Mouse (Mus musculus): ENCODE results near the gene Gm13283. TPM values are rescaled to one million over a fixed set of nuclear protein-coding genes. Genes with fewer than 3 reads are reported as not detected.
A peak's percentile ranks its signal among the peaks of the same experiment; 100 is the strongest.
"Not testable (repeated sequence)": the region's sequence is repeated elsewhere in the genome, so short reads cannot be mapped to it uniquely, and the experiment has no call there.

Gm13283 gene
- polyA plus RNA-seq, 1 experiment from 2014 or later, result 0.31 TPM

DNA sequence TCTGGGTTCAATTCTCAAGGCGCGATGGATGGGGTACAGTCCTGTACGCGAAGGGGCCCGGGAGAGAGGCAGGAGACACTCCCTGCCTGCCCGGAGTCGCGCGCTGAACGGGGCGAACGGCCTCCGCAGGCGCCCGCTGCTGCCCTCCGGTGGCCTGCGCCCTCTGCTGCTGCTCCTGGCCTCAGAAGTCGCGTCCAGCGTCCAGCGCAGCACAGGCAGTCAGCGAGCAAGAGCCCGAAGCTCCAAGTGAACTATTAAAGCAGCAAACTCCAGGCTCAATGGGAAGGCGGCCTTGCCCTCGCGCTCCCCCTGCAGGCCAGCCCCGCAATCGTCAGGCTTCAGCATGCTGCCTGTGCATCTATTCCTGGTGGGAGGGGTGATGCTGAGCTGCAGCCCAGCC lies 512 bp downstream of the Gm13283 start:
- Histone ChIP-seq H3K4me2 (ENCODE audit: low read depth, low read length) (peak overlapping the region; percentile 40), H3K9ac (ENCODE audit: low read length) (0 out of 2 replicates have a peak overlapping the region, but pooled peaks have one; percentile 32), H3K4me3 (ENCODE audit: low read length) (peak overlapping the region; percentile 29)
- H3K4me1 ChIP-seq (replicated peaks; ENCODE audit: control insufficient read depth, insufficient read depth, low read length); H3K9me3 ChIP-seq (ENCODE audit: control insufficient read depth, low read length); H3K36me3 ChIP-seq (ENCODE audit: control insufficient read depth, insufficient read depth, low read length); H3K27me3 ChIP-seq (ENCODE audit: control insufficient read depth, insufficient read depth, low read depth, low read length); H3K27ac ChIP-seq (ENCODE audit: low read length); ATAC-seq (ENCODE audit: low read depth): not testable (repeated sequence)
- under 1% methylated on average over 20 of the region's 28 CpGs for WGBS

DNA sequence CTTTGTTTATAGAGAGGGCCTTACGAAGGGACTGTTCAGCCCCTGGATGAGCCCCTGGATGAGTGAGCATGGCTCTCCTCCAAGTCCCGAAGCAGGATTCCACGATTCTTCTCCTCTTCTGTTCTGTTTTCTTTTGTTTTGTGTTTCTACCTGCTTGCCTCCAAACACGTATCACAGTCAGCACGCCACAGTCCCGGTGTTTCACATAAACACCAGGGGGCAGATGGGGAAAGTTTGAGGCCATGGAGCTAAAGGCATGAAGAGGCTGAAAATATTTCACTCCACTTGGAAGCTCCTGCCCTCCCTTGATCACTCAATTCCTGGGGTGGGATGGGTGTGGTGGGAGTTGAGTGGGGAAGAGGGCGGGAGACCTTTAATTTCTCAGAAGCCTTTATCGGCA lies 1.9 kb downstream of the Gm13283 start:
- not testable (repeated sequence) for ATAC-seq (ENCODE audit: low read depth); H3K9me3 ChIP-seq (ENCODE audit: control insufficient read depth, low read length); H3K4me2 ChIP-seq (ENCODE audit: low read depth, low read length); H3K27ac ChIP-seq (ENCODE audit: low read length); H3K4me3 ChIP-seq (ENCODE audit: low read length); H3K4me1 ChIP-seq (replicated peaks; ENCODE audit: control insufficient read depth, insufficient read depth, low read length); H3K9ac ChIP-seq (ENCODE audit: low read length); H3K27me3 ChIP-seq (ENCODE audit: control insufficient read depth, insufficient read depth, low read depth, low read length); H3K36me3 ChIP-seq (ENCODE audit: control insufficient read depth, insufficient read depth, low read length)
- 67% methylated on average over 6 of the region's 8 CpGs for WGBS

- not testable (repeated sequence) for H3K4me2 ChIP-seq (ENCODE audit: low read depth, low read length); H3K9me3 ChIP-seq (ENCODE audit: control insufficient read depth, low read length); H3K27me3 ChIP-seq (ENCODE audit: control insufficient read depth, insufficient read depth, low read depth, low read length); ATAC-seq (ENCODE audit: low read depth); H3K27ac ChIP-seq (ENCODE audit: low read length); H3K4me1 ChIP-seq (replicated peaks; ENCODE audit: control insufficient read depth, insufficient read depth, low read length); H3K9ac ChIP-seq (ENCODE audit: low read length); H3K36me3 ChIP-seq (ENCODE audit: control insufficient read depth, insufficient read depth, low read length); H3K4me3 ChIP-seq (ENCODE audit: low read length)
- WGBS, result 48% methylated on average over 8 of the region's 9 CpGs
Measured at GRCm38 (mm10) chr4:88762341-88762740, 2.4 kb downstream of the Gm13283 start.

DNA sequence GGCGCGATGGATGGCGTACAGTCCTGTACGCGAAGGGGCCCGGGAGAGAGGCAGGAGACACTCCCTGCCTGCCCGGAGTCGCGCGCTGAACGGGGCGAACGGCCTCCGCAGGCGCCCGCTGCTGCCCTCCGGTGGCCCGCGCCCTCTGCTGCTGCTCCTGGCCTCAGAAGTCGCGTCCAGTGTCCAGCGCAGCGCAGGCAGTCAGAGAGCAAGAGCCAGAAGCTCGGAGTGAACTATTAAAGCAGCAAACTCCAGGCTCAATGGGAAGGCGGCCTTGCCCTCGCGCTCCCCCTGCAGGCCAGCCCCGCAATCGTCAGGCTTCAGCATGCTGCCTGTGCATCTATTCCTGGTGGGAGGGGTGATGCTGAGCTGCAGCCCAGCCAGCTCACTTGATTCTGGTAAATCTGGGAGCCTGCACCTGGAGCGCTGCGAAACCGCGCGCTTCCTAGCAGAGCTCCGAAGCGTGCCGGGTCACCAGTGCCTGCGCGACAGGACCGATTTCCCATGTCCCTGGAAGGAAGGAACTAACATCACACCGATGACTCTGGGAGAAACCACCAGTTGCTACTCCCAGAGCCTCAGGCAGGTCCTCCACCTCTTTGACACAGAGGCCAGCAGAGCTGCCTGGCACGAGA lies 3.6 kb downstream of the Gm13283 start:
- peak overlapping the region; percentile 43 for H3K4me2 ChIP-seq (ENCODE audit: low read depth, low read length)
- not testable (repeated sequence) for ATAC-seq (ENCODE audit: low read depth); H3K27me3 ChIP-seq (ENCODE audit: control insufficient read depth, insufficient read depth, low read depth, low read length); H3K36me3 ChIP-seq (ENCODE audit: control insufficient read depth, insufficient read depth, low read length); H3K9me3 ChIP-seq (ENCODE audit: control insufficient read depth, low read length); H3K4me1 ChIP-seq (replicated peaks; ENCODE audit: control insufficient read depth, insufficient read depth, low read length)
- H3K27ac ChIP-seq (ENCODE audit: low read length), result peak overlapping the region; percentile 63; the same call in 1 of the 2 replicates
- H3K4me3 ChIP-seq (ENCODE audit: low read length), result peak overlapping the region; percentile 32
- WGBS, result 2% methylated on average over 23 of the region's 42 CpGs
- H3K9ac ChIP-seq (ENCODE audit: low read length), result peak overlapping the region; percentile 28; the same call in 1 of the 2 replicates

GRCm38 (mm10) chr4:88773534-88773933 lies 13.6 kb downstream of the Gm13283 start, which contains the start of gene Gm13290:
TSS of gene Gm13290 (plus strand) at chr4:88773834.
- not testable (repeated sequence) for H3K9ac ChIP-seq (ENCODE audit: low read length); H3K27me3 ChIP-seq (ENCODE audit: control insufficient read depth, insufficient read depth, low read depth, low read length); H3K27ac ChIP-seq (ENCODE audit: low read length); H3K9me3 ChIP-seq (ENCODE audit: control insufficient read depth, low read length); H3K4me3 ChIP-seq (ENCODE audit: low read length); ATAC-seq (ENCODE audit: low read depth); H3K4me2 ChIP-seq (ENCODE audit: low read depth, low read length); H3K4me1 ChIP-seq (replicated peaks; ENCODE audit: control insufficient read depth, insufficient read depth, low read length); H3K36me3 ChIP-seq (ENCODE audit: control insufficient read depth, insufficient read depth, low read length)
- no CpG with 5 or more reads among the region's 32 CpGs for WGBS

GRCm38 (mm10) chr4:88776622-88777021 lies 16.7 kb downstream of the Gm13283 start, which contains the start of gene Gm13289:
TSS of gene Gm13289 (plus strand) at chr4:88776922.
- not testable (repeated sequence) for H3K9me3 ChIP-seq (ENCODE audit: control insufficient read depth, low read length); ATAC-seq (ENCODE audit: low read depth); H3K27me3 ChIP-seq (ENCODE audit: control insufficient read depth, insufficient read depth, low read depth, low read length); H3K4me1 ChIP-seq (replicated peaks; ENCODE audit: control insufficient read depth, insufficient read depth, low read length); H3K27ac ChIP-seq (ENCODE audit: low read length); H3K4me2 ChIP-seq (ENCODE audit: low read depth, low read length); H3K36me3 ChIP-seq (ENCODE audit: control insufficient read depth, insufficient read depth, low read length); H3K4me3 ChIP-seq (ENCODE audit: low read length); H3K9ac ChIP-seq (ENCODE audit: low read length)
- WGBS, result no CpG with 5 or more reads among the region's 29 CpGs

DNA sequence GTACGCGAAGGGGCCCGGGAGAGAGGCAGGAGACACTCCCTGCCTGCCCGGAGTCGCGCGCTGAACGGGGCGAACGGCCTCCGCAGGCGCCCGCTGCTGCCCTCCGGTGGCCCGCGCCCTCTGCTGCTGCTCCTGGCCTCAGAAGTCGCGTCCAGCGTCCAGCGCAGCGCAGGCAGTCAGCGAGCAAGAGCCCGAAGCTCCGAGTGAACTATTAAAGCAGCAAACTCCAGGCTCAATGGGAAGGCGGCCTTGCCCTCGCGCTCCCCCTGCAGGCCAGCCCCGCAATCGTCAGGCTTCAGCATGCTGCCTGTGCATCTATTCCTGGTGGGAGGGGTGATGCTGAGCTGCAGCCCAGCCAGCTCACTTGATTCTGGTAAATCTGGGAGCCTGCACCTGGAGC lies 19.6 kb downstream of the Gm13283 start, which contains the start of gene Gm13272:
TSS of gene Gm13272 (plus strand) at position 301 of the 400 bp plus-strand sequence.
- H3K9ac ChIP-seq (ENCODE audit: low read length); H3K4me1 ChIP-seq (replicated peaks; ENCODE audit: control insufficient read depth, insufficient read depth, low read length); H3K4me3 ChIP-seq (ENCODE audit: low read length); H3K9me3 ChIP-seq (ENCODE audit: control insufficient read depth, low read length); H3K36me3 ChIP-seq (ENCODE audit: control insufficient read depth, insufficient read depth, low read length); ATAC-seq (ENCODE audit: low read depth); H3K27me3 ChIP-seq (ENCODE audit: control insufficient read depth, insufficient read depth, low read depth, low read length); H3K27ac ChIP-seq (ENCODE audit: low read length); H3K4me2 ChIP-seq (ENCODE audit: low read depth, low read length): not testable (repeated sequence)
- WGBS, result no CpG with 5 or more reads among the region's 29 CpGs

DNA sequence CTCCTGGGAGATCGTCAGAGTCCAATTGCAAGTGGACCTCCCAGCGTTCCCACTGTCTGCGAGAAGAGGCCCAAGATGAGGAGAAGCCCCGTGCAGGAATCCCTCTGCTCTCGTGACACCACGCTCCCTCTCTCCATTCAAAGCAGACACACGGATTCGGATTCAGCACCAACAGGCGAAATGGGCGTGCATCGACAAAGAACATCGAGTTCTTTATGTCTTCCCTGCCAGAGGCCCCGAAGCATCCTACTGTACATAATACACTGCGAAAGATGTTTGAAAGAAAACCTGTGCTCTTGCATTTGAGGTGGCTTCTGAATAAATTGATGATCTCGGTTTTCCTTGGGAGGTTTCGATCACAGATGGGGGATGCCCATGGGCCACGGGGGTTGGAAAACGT lies 20.4 kb downstream of the Gm13283 start:
- H3K4me2 ChIP-seq (ENCODE audit: low read depth, low read length); H3K36me3 ChIP-seq (ENCODE audit: control insufficient read depth, insufficient read depth, low read length); H3K4me3 ChIP-seq (ENCODE audit: low read length); H3K27me3 ChIP-seq (ENCODE audit: control insufficient read depth, insufficient read depth, low read depth, low read length); H3K9me3 ChIP-seq (ENCODE audit: control insufficient read depth, low read length); H3K27ac ChIP-seq (ENCODE audit: low read length); ATAC-seq (ENCODE audit: low read depth); H3K4me1 ChIP-seq (replicated peaks; ENCODE audit: control insufficient read depth, insufficient read depth, low read length); H3K9ac ChIP-seq (ENCODE audit: low read length): not testable (repeated sequence)
- WGBS, result 42% methylated on average over 12 of the region's 18 CpGs

- not testable (repeated sequence) for H3K36me3 ChIP-seq (ENCODE audit: control insufficient read depth, insufficient read depth, low read length); H3K27me3 ChIP-seq (ENCODE audit: control insufficient read depth, insufficient read depth, low read depth, low read length); H3K9me3 ChIP-seq (ENCODE audit: control insufficient read depth, low read length); H3K4me1 ChIP-seq (replicated peaks; ENCODE audit: control insufficient read depth, insufficient read depth, low read length); ATAC-seq (ENCODE audit: low read depth); H3K9ac ChIP-seq (ENCODE audit: low read length)
- Histone ChIP-seq H3K27ac (ENCODE audit: low read length) (peak within 1 kb of the TSS; percentile 57; the same call in 1 of the 2 replicates), H3K4me3 (ENCODE audit: low read length) (peak within 1 kb of the TSS; percentile 37), H3K4me2 (ENCODE audit: low read depth, low read length) (0 out of 2 replicates have a peak within 1 kb of the TSS, but pooled peaks have one; percentile 22)
- 11% methylated on average over 3 of the region's 7 CpGs for WGBS
Measured at GRCm38 (mm10) chr4:88781831-88782230, 21.9 kb downstream of the Gm13283 start, which contains the start of gene Ifnz. TSS of gene Ifnz (plus strand) at chr4:88782131.
